Mouse (Mus musculus) brain, embryonic 14.5 days (tissue): ENCODE measurements around the gene Nupr1.

Source experiments
- CTCF ChIP-seq: fragments of 200-500 bp; IDR thresholded peaks from 2 replicates; pipeline ENCODE4 v1.5.1; 2012; ENCODE audit warnings: inconsistent platforms, mild to moderate bottlenecking, moderate library complexity, borderline replicate concordance; ENCODE audit not compliant: insufficient read depth, insufficient read length; ENCODE audit errors: extremely low read depth
- POLR2A ChIP-seq: fragments of 200-500 bp; IDR thresholded peaks from 2 replicates; pipeline ENCODE4 v1.6.1; 2012; ENCODE audit warnings: mild to moderate bottlenecking, inconsistent platforms, borderline replicate concordance; ENCODE audit not compliant: poor library complexity, insufficient read depth, insufficient read length, severe bottlenecking; ENCODE audit errors: extremely low read depth

DNA sequence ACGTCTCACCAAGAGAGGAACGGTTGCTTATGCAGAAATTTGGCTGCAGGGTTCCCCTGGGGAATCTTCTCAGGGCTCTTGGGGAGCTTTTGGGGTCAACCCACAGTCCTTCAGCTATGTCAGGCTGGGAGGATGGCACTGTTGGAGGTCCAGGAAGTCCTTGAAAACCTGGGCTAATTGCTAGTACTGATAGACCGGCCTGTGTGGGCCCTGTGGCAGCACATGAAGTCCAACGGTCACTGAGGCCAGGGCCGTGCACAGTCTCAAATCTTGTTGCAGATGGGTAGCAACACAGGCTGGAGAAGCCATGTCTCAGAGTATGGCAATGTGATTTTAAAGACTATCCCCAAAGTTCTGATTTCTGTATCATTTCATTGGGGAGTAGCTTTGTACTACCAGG lies 22.9 kb downstream of the Nupr1 start:
- TF ChIP-seq CTCF = no peak
- TF ChIP-seq POLR2A = no peak
